Mouse (Mus musculus) forebrain, embryonic 11.5 days (tissue): Measurements from ENCODE around the gene Pstpip1. TPM values are rescaled to one million over a fixed set of nuclear protein-coding genes. Genes with fewer than 3 reads are reported as not detected.
A peak's percentile ranks its signal among the peaks of the same experiment; 100 is the strongest.

Experiments used
- ATAC-seq: fragments of 200-750 bp; cut with Nextera tagmentation; replicated peaks from 2 replicates; pipeline ENCODE4 v1.8.0; 2017; ENCODE audit warnings: moderate TSS enrichment; ENCODE audit not compliant: low FRiP score
- DNase-seq: peaks from one replicate; pipeline ENCODE4 v3.0.0-alpha.2; 2017; ENCODE audit warnings: low spot score
- H3K27ac ChIP-seq: fragments of 300-500 bp; sonication (generic); 2 replicates; pipeline ENCODE4 v1.5.1; 2014; ENCODE audit warnings: low read depth, low read length
- H3K27me3 ChIP-seq: fragments of 300-500 bp; sonication (generic); 2 replicates; pipeline ENCODE4 v1.6.1; 2014; ENCODE audit warnings: mild to moderate bottlenecking, low read length, mixed read lengths; ENCODE audit not compliant: control insufficient read depth, insufficient read depth
- H3K36me3 ChIP-seq: fragments of 300-500 bp; sonication (generic); 2 replicates; pipeline ENCODE4 v1.6.1; 2014; ENCODE audit warnings: mild to moderate bottlenecking, low read length, moderate library complexity, mixed read lengths; ENCODE audit not compliant: control insufficient read depth, insufficient read depth
- H3K4me1 ChIP-seq: fragments of 300-500 bp; sonication (generic); replicated peaks from 2 replicates; pipeline ENCODE4 v1.6.1; 2014; ENCODE audit warnings: low read length, mixed read lengths; ENCODE audit not compliant: control insufficient read depth, insufficient read depth
- H3K4me2 ChIP-seq: fragments of 300-500 bp; sonication (generic); 2 replicates; pipeline ENCODE4 v1.6.1; 2014; ENCODE audit warnings: low read depth, mild to moderate bottlenecking, low read length, moderate library complexity, mixed read lengths; ENCODE audit not compliant: severe bottlenecking
- H3K4me3 ChIP-seq: fragments of 300-500 bp; sonication (generic); 2 replicates; pipeline ENCODE4 v1.5.1; 2014; ENCODE audit warnings: low read depth, low read length
- H3K9ac ChIP-seq: fragments of 300-500 bp; sonication (generic); 2 replicates; pipeline ENCODE4 v1.6.1; 2014; ENCODE audit warnings: low read length
- H3K9me3 ChIP-seq: fragments of 300-500 bp; sonication (generic); 2 replicates; pipeline ENCODE4 v1.6.1; 2016; ENCODE audit warnings: low read length, mixed read lengths; ENCODE audit not compliant: control insufficient read depth
- WGBS: fragments of 180-500 bp; shearing (Covaris S2); extraction: QIAGEN DNeasy Blood & Tissue Kit; methylation state at CpG from one replicate; pipeline ENCODE4 v1.1.7; 2014; 5-methylcytosine and 5-hydroxymethylcytosine counted together
- polyA plus RNA-seq: library from polyadenylated mRNA; unstranded; fragments of >200 nt; fragmentation: Nextera tagmentation; extraction: Ambion mirVana; gene quantifications from 2 replicates; pipeline ENCODE4 v1.2.1, GENCODE M21; 2014

The Pstpip1 gene
- polyA plus RNA-seq, 1 experiment from 2014 or later, result 0.40 TPM

DNA sequence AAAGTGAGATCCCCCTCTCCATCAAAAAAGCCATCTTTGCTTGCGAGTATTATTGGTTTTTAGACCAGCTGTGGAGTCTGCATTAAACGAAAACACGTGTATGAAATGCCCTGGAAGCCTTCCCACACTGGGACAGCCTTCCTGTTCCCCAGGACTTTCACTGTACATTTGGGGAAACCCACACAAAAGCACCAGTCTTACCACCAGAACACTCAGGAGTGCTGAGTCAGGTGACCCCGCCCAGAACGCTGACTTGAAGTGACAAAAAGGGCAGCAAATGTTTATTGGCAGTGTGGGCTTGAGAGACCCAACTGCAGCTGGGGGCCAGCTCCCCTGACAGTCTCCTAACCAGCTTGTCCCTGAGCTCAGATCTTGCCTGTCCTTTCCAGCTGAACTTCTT is 76.4 kb downstream of the Pstpip1 start:
- no peak overlapping the region for H3K4me2 ChIP-seq
- H3K4me3 ChIP-seq, result no peak overlapping the region
- peaks cover 8% of the 10 kb centered on the region for H3K4me1 ChIP-seq
- no peaks in the 10 kb centered on the region for H3K27me3 ChIP-seq
- no peaks in the 10 kb centered on the region for H3K9me3 ChIP-seq
- 60% methylated on average over 5 of the region's 5 CpGs for WGBS
- H3K36me3 ChIP-seq, result no peaks in the 10 kb centered on the region
- no peak for DNase-seq
- ATAC-seq, result no peak
- H3K27ac ChIP-seq, result no peak overlapping the region
- no peak overlapping the region for H3K9ac ChIP-seq

- Histone ChIP-seq H3K27me3 (no peaks in the 10 kb centered on the region), H3K27ac (no peak overlapping the region), H3K9me3 (no peaks in the 10 kb centered on the region), H3K36me3 (no peaks in the 10 kb centered on the region), H3K4me1 (peaks cover 8% of the 10 kb centered on the region), H3K4me3 (no peak overlapping the region), H3K4me2 (0 out of 2 replicates have a peak overlapping the region, but pooled peaks have one; percentile 16), H3K9ac (no peak overlapping the region)
- no peak for ATAC-seq
- WGBS, result 9% methylated on average over 6 of the region's 6 CpGs
- no peak for DNase-seq
Observed at GRCm38 (mm10) chr9:56167690-56168089, 77.9 kb downstream of the Pstpip1 start.

- no peak overlapping the region for H3K4me2 ChIP-seq
- WGBS, result 85% methylated on average over 3 of the region's 3 CpGs
- H3K9ac ChIP-seq, result no peak overlapping the region
- H3K4me3 ChIP-seq, result no peak overlapping the region
- no peaks in the 10 kb centered on the region for H3K27me3 ChIP-seq
- peaks cover 5% of the 10 kb centered on the region; the same call in 1 of the 2 replicates for H3K4me1 ChIP-seq
- no peak overlapping the region for H3K27ac ChIP-seq
- H3K36me3 ChIP-seq, result no peaks in the 10 kb centered on the region
- DNase-seq, result no peak
- no peak for ATAC-seq
- H3K9me3 ChIP-seq, result no peaks in the 10 kb centered on the region
Observed at GRCm38 (mm10) chr9:56175316-56175715, 85.6 kb downstream of the Pstpip1 start.

GRCm38 (mm10) chr9:56177354-56177753 is 87.6 kb downstream of the Pstpip1 start:
- Histone ChIP-seq H3K4me3 (no peak overlapping the region), H3K9me3 (no peaks in the 10 kb centered on the region; the same call in 1 of the 2 replicates), H3K4me1 (peaks cover 5% of the 10 kb centered on the region; the same call in 1 of the 2 replicates), H3K36me3 (no peaks in the 10 kb centered on the region), H3K4me2 (no peak overlapping the region), H3K27me3 (no peaks in the 10 kb centered on the region), H3K9ac (no peak overlapping the region), H3K27ac (no peak overlapping the region)
- ATAC-seq (no peak), DNase-seq (no peak)
- 84% methylated on average over 4 of the region's 4 CpGs for WGBS

Other genes with a start within 250 kb of the Pstpip1 start
- gene Scaper, start 151.8 kb upstream of the Pstpip1 start, polyA plus RNA-seq, result 11.1 and 12.0 TPM in 2 replicates
- gene 4930563M21Rik, start 79.4 kb upstream of the Pstpip1 start, polyA plus RNA-seq, result not detected in 2 replicates
- 345 and 350 TPM in 2 replicates for gene Rcn2, start 48.1 kb upstream of the Pstpip1 start, polyA plus RNA-seq
- 519 and 560 TPM in 2 replicates for gene Tspan3, start 75.5 kb downstream of the Pstpip1 start, polyA plus RNA-seq